ENCODE assay signal across 28 mouse cellular contexts in the genomic region with DNA sequence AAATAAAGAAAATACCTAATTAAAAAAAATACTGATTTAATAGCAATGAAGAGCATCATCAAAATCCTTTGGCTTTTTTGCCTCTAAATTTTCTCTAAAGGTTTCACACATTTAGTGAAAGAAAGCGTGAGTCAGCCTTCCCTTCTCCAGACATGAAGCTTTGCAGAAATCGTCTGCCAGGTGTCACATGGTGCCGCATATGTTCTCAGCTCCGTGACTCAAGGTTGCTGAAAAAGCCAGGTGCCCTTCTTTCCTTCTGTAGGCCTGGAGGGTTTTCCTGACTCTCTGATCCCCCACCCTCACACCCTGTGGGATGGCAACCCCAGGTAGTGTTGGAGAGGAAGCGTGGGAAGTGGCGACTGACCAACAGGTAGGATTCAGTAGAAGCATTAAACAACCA. TPM values are rescaled to one million over a fixed set of nuclear protein-coding genes. Genes with fewer than 3 reads are reported as not detected.
DNase-seq lines count a peak whose midpoint lies in the region; ATAC-seq and TF ChIP-seq lines count a peak whose summit lies in the region.
"Had no signal": no experiment of that assay in that cellular context is flagged by ENCODE, and none has a peak within 500 bp of the region (broad histone marks: within the 10 kb centered on the region; RNA-seq: fewer than 3 reads in every experiment).

No protein-coding gene starts in this region.

- H3K4me1 ChIP-seq in kidney, postnatal 0 days (replicated peaks; ENCODE audit: insufficient read depth, low read length): no peaks in the 10 kb centered on the region
- peaks cover 2% of the 10 kb centered on the region; the same call in 1 of the 2 replicates for H3K4me1 ChIP-seq in hindbrain, embryonic 16.5 days (ENCODE audit: control insufficient read depth, insufficient read depth, low read depth, low read length)
- H3K4me1 ChIP-seq: limb, embryonic 15.5 days had no signal

- TF ChIP-seq CTCF in kidney, postnatal 0 days (IDR thresholded peaks at IDR 0.05; ENCODE audit: low read depth): no peak

- WGBS in kidney, postnatal 0 days: 92% methylated on average over 6 of the region's 6 CpGs
- 92% methylated on average over 6 of the region's 6 CpGs for WGBS in hindbrain, embryonic 16.5 days

- ATAC-seq in kidney, postnatal 0 days (replicated peaks; ENCODE audit: low FRiP score, low read depth): 0 out of 2 replicates have a peak, but pooled peaks have one; percentile 40
- ATAC-seq in hindbrain, embryonic 16.5 days: no peak
- ATAC-seq: forebrain, embryonic 15.5 days; hindbrain, postnatal 0 days; intestine, embryonic 16.5 days; midbrain, embryonic 13.5 days had no signal

- H3K4me3 ChIP-seq in kidney, postnatal 0 days (replicated peaks; ENCODE audit: low read depth, low read length): no peak overlapping the region
- no peak overlapping the region for H3K4me3 ChIP-seq in hindbrain, embryonic 16.5 days (ENCODE audit: low read length)
- H3K4me3 ChIP-seq: embryonic facial prominence, embryonic 10.5 days; forebrain, embryonic 15.5 days; heart, embryonic 12.5 days; hindbrain, embryonic 10.5 days; limb, embryonic 15.5 days; liver, embryonic 15.5 days; lung, embryonic 15.5 days; megakaryocyte, embryonic 14.5 days; midbrain, embryonic 13.5 days had no signal

- peaks cover 9% of the 10 kb centered on the region; the same call in 1 of the 2 replicates for H3K36me3 ChIP-seq in kidney, postnatal 0 days (ENCODE audit: insufficient read depth, low read length)
- H3K36me3 ChIP-seq in hindbrain, embryonic 16.5 days (ENCODE audit: control insufficient read depth, insufficient read depth, low read length): peaks cover 2% of the 10 kb centered on the region; the same call in 1 of the 2 replicates

- H3K9ac ChIP-seq in kidney, postnatal 0 days (ENCODE audit: low read depth, low read length): no peak overlapping the region
- no peak overlapping the region for H3K9ac ChIP-seq in hindbrain, embryonic 16.5 days (ENCODE audit: low read depth, low read length)
- H3K9ac ChIP-seq: forebrain, embryonic 15.5 days; heart, embryonic 12.5 days; limb, embryonic 15.5 days; liver, embryonic 15.5 days; lung, embryonic 15.5 days; midbrain, embryonic 13.5 days had no signal

- H3K9me3 ChIP-seq in kidney, postnatal 0 days (replicated peaks; ENCODE audit: low read length): no peaks in the 10 kb centered on the region
- no peaks in the 10 kb centered on the region for H3K9me3 ChIP-seq in hindbrain, embryonic 16.5 days (ENCODE audit: control insufficient read depth, low read length)
- H3K9me3 ChIP-seq: embryonic facial prominence, embryonic 10.5 days; forebrain, embryonic 15.5 days; heart, embryonic 12.5 days; hindbrain, embryonic 10.5 days; limb, embryonic 15.5 days; liver, embryonic 15.5 days; lung, embryonic 15.5 days; megakaryocyte, embryonic 14.5 days; midbrain, embryonic 13.5 days had no signal

- DNase-seq in cerebellum, postnatal 10 days: peak; percentile 5 to 7
- no peak for DNase-seq in cerebellum, adult 9-11 months
- no peak for DNase-seq in kidney, postnatal 0 days (ENCODE audit: low spot score)
- no peak for DNase-seq in kidney, adult 8-10 months
- peak; percentile 54 to 60 for DNase-seq in right cerebral cortex, adult 2 months (ENCODE audit: low spot score in 2 of 2)
- no peak for DNase-seq in right cerebral cortex, postnatal 4 days
- peak; percentile 27 to 55 for DNase-seq in right cerebral cortex, postnatal 36 days (ENCODE audit: low spot score in 2 of 2)
- DNase-seq: adrenal gland, postnatal 36 days; gastrocnemius, postnatal 10 days; heart, postnatal 10 days; kidney, postnatal 36 days; layer of hippocampus, adult 9-11 months; lung, postnatal 36 days had no signal

- no peak overlapping the region for H3K27ac ChIP-seq in kidney, postnatal 0 days
- no peak overlapping the region for H3K27ac ChIP-seq in hindbrain, embryonic 16.5 days (ENCODE audit: low read depth, low read length)
- H3K27ac ChIP-seq: embryonic facial prominence, embryonic 10.5 days; forebrain, embryonic 15.5 days; hindbrain, embryonic 10.5 days; hindbrain, postnatal 0 days; limb, embryonic 15.5 days; liver, embryonic 15.5 days; lung, embryonic 15.5 days; midbrain, embryonic 13.5 days; stomach, postnatal 0 days had no signal

- H3K4me2 ChIP-seq in kidney, postnatal 0 days (ENCODE audit: low read length): no peak overlapping the region
- no peak overlapping the region for H3K4me2 ChIP-seq in hindbrain, embryonic 16.5 days (ENCODE audit: low read length)
- H3K4me2 ChIP-seq: forebrain, embryonic 15.5 days; heart, embryonic 12.5 days; limb, embryonic 15.5 days; liver, embryonic 15.5 days; lung, embryonic 15.5 days; midbrain, embryonic 13.5 days had no signal

- no peaks in the 10 kb centered on the region for H3K27me3 ChIP-seq in kidney, postnatal 0 days (ENCODE audit: insufficient read depth, low read length)
- no peaks in the 10 kb centered on the region for H3K27me3 ChIP-seq in hindbrain, embryonic 16.5 days (replicated peaks; ENCODE audit: control insufficient read depth, insufficient read depth, low read length)
- H3K27me3 ChIP-seq: forebrain, embryonic 15.5 days; heart, embryonic 12.5 days; limb, embryonic 15.5 days; liver, embryonic 15.5 days; lung, embryonic 15.5 days; megakaryocyte, embryonic 14.5 days; midbrain, embryonic 13.5 days had no signal

RNA-seq across cellular contexts. Expression of gene 1810037I17Rik, which starts 5.7 kb away (rescaled TPM):
- polyA plus RNA-seq in kidney, postnatal 0 days (2015; fragmentation: Nextera tagmentation; extraction: Ambion mirVana): 127 and 140 TPM in 2 replicates
- polyA plus RNA-seq in hindbrain, embryonic 16.5 days (2015; fragmentation: Nextera tagmentation; extraction: Ambion mirVana): 80.8 and 92.9 TPM in 2 replicates

RNA-seq across cellular contexts. Expression of gene Gm10959, which starts 10.6 kb away (rescaled TPM):
- not detected in 2 replicates for polyA plus RNA-seq in kidney, postnatal 0 days (2015; fragmentation: Nextera tagmentation; extraction: Ambion mirVana)
- not detected in 2 replicates for polyA plus RNA-seq in hindbrain, embryonic 16.5 days (2015; fragmentation: Nextera tagmentation; extraction: Ambion mirVana)
- polyA plus RNA-seq: embryonic facial prominence, embryonic 10.5 days; forebrain, embryonic 15.5 days; heart, embryonic 12.5 days; hindbrain, embryonic 10.5 days; hindbrain, postnatal 0 days; intestine, embryonic 16.5 days; kidney, embryonic 14.5 days; limb, embryonic 15.5 days; liver, embryonic 15.5 days; lung, embryonic 15.5 days; midbrain, embryonic 13.5 days; stomach, postnatal 0 days; thymus, postnatal 0 days had no signal

RNA-seq across cellular contexts. Expression of gene Fabp2, which starts 34.9 kb away (rescaled TPM):
- polyA plus RNA-seq in kidney, postnatal 0 days (2015; fragmentation: Nextera tagmentation; extraction: Ambion mirVana): 0.47 and 0.83 TPM in 2 replicates
- polyA plus RNA-seq in hindbrain, embryonic 16.5 days (2015; fragmentation: Nextera tagmentation; extraction: Ambion mirVana): not detected in 2 replicates
- polyA plus RNA-seq: embryonic facial prominence, embryonic 10.5 days; forebrain, embryonic 15.5 days; heart, embryonic 12.5 days; hindbrain, embryonic 10.5 days; hindbrain, postnatal 0 days; kidney, embryonic 14.5 days; limb, embryonic 15.5 days; midbrain, embryonic 13.5 days had no signal

RNA-seq across cellular contexts. Expression of gene Usp53, which starts 54.6 kb away (rescaled TPM):
- polyA plus RNA-seq in kidney, postnatal 0 days (2015; fragmentation: Nextera tagmentation; extraction: Ambion mirVana): 12.5 and 13.2 TPM in 2 replicates
- polyA plus RNA-seq in hindbrain, embryonic 16.5 days (2015; fragmentation: Nextera tagmentation; extraction: Ambion mirVana): 10.2 and 12.2 TPM in 2 replicates

Comparison
In these comparisons a context has a peak if more than half of its experiments do, and no peak if none do; other contexts are left out.
1. DNase-seq: peak in cerebellum, postnatal 10 days (2 of 2), right cerebral cortex, adult 2 months (2 of 2) and right cerebral cortex, postnatal 36 days (2 of 2); none in cerebellum, adult 9-11 months (single experiment), kidney, postnatal 0 days (single experiment), kidney, adult 8-10 months (0 of 2) and right cerebral cortex, postnatal 4 days (single experiment).